Mouse (Mus musculus): ENCODE results near the gene Iqch. TPM values are rescaled to one million over a fixed set of nuclear protein-coding genes. Genes with fewer than 3 reads are reported as not detected.

Iqch gene
- polyA plus RNA-seq, 1 experiment from 2014 or later, result 0.34 TPM

DNA sequence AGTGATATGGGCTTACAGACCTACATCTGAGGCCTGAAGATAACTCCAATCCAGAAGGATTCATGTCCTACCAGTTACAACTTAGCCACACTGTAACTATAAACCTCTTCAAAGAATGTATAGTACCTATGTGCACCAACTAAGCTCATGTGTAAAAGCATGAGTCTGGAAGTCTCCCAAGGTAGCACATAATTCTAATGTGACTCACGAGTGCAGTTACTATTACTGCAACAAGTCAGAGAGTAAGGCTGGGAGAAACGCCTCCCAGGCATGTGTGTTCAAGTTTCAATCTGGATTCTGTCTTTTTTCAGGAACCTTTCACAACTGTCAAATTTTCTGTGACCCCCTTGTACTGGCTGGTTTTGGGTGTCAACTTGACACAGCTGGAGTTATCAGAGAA, 22.2 kb downstream of the Iqch start:
- H3K4me1 ChIP-seq (replicated peaks), result no peaks in the 10 kb centered on the region
- no peaks in the 10 kb centered on the region for H3K9me3 ChIP-seq
- H3K4me3 ChIP-seq, result no peak overlapping the region
- H3K36me3 ChIP-seq, result no peaks in the 10 kb centered on the region
- no peaks in the 10 kb centered on the region for H3K27me3 ChIP-seq
- 89% methylated on average over 2 of the region's 2 CpGs for WGBS
- no peak overlapping the region for H3K9ac ChIP-seq
- no peak overlapping the region for H3K4me2 ChIP-seq
- H3K27ac ChIP-seq, result no peak overlapping the region
- ATAC-seq (ENCODE audit: low FRiP score), result no peak

DNA sequence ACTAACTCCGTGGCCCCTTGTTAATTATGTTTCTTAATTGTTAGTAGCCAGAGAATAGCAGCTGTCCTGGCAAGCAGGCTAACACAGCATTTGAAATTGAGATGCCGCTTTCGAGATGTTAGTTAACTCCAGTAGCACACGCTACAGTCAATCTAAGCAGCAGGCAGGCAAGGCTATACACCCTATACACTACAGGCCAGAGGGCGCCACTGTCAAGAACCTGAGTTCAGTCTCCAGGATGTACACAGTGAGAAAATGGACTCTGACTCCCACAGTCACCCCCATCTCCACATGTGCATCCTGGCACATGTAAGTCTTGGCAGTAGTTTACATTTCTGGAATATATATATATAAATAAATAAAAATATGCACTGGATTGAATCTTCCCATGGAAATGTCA, 22.6 kb downstream of the Iqch start:
- H3K9me3 ChIP-seq, result no peaks in the 10 kb centered on the region
- H3K4me2 ChIP-seq, result no peak overlapping the region
- no peak overlapping the region for H3K4me3 ChIP-seq
- no peak overlapping the region for H3K9ac ChIP-seq
- WGBS, result 88% methylated on average over 5 of the region's 5 CpGs
- no peak for ATAC-seq (ENCODE audit: low FRiP score)
- no peak overlapping the region for H3K27ac ChIP-seq
- H3K36me3 ChIP-seq, result no peaks in the 10 kb centered on the region
- no peaks in the 10 kb centered on the region for H3K4me1 ChIP-seq (replicated peaks)
- no peaks in the 10 kb centered on the region for H3K27me3 ChIP-seq

DNA sequence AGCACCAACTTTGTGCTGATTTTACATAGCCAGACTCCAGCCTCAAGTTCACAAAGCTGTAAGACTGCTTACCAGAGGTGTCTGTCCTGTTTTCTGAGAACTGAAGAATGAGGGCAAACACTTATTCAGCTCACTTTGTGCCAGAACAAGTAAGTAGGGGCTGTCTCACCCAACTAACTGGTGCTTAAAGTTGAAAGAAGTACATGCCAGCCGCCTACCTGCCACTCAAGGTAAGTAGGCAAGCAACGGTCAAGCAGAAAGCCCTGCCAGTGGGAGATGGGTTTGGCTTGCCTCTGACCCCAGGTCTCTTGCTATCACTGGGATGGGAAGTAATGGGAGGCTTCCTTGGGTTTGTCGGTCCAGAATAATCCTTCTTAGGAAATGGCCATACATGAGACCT, 24.8 kb downstream of the Iqch start:
- H3K36me3 ChIP-seq, result no peaks in the 10 kb centered on the region
- H3K27me3 ChIP-seq, result no peaks in the 10 kb centered on the region
- no peak overlapping the region for H3K9ac ChIP-seq
- no peak for ATAC-seq (ENCODE audit: low FRiP score)
- no peak overlapping the region for H3K4me3 ChIP-seq
- no peak overlapping the region for H3K4me2 ChIP-seq
- WGBS, result 94% methylated on average over 3 of the region's 3 CpGs
- no peaks in the 10 kb centered on the region for H3K4me1 ChIP-seq (replicated peaks)
- H3K27ac ChIP-seq, result no peak overlapping the region
- no peaks in the 10 kb centered on the region for H3K9me3 ChIP-seq

DNA sequence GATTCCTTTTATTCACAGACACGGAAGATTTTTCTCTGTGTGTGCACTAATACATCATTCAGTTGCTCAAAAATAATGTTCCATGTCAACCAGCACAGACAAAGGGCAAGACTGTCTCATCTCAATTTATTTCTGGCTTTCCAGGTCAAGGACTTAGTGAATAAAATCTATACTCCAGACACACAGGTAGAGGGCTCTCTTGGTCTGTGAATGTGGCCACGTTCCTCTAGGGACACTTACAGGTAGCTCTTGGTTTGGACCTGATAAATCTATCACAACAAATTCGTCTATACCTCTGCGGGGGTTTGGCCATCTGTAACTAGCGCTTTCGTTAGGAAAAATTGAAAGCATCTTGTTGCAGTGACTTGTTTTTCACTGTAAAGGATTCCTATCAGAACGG, 29.4 kb downstream of the Iqch start:
- no peak for ATAC-seq (ENCODE audit: low FRiP score)
- Histone ChIP-seq H3K4me2 (no peak overlapping the region), H3K9ac (no peak overlapping the region), H3K36me3 (no peaks in the 10 kb centered on the region), H3K9me3 (no peaks in the 10 kb centered on the region), H3K27ac (no peak overlapping the region), H3K4me3 (no peak overlapping the region), H3K27me3 (no peaks in the 10 kb centered on the region), H3K4me1 (replicated peaks) (peaks cover 20% of the 10 kb centered on the region)
- WGBS, result 76% methylated on average over 7 of the region's 7 CpGs

DNA sequence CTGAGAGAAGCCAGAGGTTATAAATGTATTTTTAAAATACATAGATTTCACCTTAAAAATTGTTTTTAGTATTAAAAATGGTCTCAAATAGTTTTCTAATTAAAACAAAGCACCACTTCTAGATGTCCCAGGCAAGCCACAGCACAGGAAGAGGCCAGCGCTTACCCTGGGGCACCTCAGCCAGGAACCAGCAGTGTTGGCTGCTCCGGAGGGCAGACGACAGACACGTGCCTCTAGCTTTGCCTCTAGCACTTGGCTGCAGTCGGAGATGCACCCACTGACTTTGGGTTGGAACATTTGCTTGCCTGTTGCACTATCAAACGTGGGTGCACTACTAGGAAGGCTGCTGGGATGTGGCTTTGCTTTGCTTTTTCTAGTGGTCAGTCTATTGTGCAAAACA, 30.4 kb downstream of the Iqch start:
- Histone ChIP-seq H3K4me2 (no peak overlapping the region), H3K9ac (no peak overlapping the region)
- 35% methylated on average over 6 of the region's 6 CpGs for WGBS

DNA sequence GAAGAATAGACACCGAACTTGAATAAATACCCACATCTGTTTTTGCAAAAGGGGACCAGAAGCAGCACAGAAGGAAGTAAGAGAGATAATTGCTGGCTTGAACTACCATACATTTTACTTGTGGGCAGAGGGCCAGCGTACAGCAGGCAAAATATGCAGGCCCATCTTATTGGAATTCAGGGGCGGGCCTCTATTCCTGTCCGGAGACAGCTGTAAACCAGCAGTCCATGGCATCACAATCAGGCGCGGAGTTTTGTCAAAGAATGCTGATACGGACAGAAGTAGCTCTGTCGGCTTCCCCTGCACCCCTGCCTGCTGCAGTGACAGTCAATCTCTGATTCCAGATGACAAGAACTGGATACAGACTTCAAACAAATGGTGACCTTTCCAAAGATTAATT, 33.5 kb downstream of the Iqch start:
- Histone ChIP-seq H3K4me3 (no peak overlapping the region), H3K27ac (peak overlapping the region; percentile 62; the same call in 1 of the 2 replicates), H3K9me3 (no peaks in the 10 kb centered on the region), H3K4me1 (replicated peaks) (peaks cover 22% of the 10 kb centered on the region), H3K4me2 (peak overlapping the region; percentile 32; the same call in 1 of the 2 replicates), H3K9ac (peak overlapping the region; percentile 29; the same call in 1 of the 2 replicates), H3K27me3 (no peaks in the 10 kb centered on the region), H3K36me3 (no peaks in the 10 kb centered on the region)
- ATAC-seq (ENCODE audit: low FRiP score), result no peak
- WGBS, result 14% methylated on average over 8 of the region's 8 CpGs

More for the DNA sequence above, 30.4 kb downstream of the Iqch start:
- Histone ChIP-seq H3K27ac (no peak overlapping the region), H3K36me3 (no peaks in the 10 kb centered on the region), H3K27me3 (no peaks in the 10 kb centered on the region), H3K4me1 (replicated peaks) (peaks cover 22% of the 10 kb centered on the region), H3K4me3 (no peak overlapping the region), H3K9me3 (no peaks in the 10 kb centered on the region)
- ATAC-seq (ENCODE audit: low FRiP score), result no peak

DNA sequence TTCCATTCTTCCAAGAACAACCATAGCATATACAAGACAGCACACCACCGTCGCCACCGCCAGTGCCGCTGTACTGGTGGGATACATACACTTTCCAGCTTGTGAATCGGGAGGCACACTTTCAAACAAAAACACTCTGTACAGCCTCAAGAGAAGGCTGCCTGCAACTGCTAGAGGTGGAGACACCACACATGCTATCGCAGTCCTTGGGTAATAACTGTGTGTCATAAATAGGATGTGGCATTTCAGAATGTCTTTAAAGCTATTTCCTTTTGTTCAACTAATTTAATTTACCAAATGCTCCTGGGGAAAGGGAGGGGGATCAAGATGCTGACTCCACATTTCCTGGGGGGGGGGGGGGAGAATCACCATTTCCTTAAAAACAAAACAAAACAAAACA, 34.0 kb downstream of the Iqch start:
- Histone ChIP-seq H3K27me3 (no peaks in the 10 kb centered on the region), H3K27ac (peak overlapping the region; percentile 62)

DNA sequence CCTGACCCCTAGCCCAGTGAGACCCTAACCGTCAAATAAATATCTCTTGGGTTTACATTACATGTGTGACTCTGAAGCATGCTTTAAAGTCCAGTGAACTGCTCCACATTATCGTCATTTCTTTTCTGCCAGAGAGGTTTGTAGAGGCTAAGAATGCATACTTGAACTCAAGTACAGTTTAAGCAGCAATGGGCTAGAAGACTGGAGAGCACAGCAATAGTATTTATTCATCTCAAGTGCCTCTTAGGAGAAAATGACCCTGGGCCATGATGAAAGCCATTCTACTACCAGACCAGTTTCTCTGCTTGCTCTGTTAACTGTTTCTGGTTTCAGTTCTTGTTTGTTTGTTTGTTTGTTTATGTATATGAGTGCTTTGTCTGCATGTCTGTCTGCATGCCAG, 38.9 kb downstream of the Iqch start:
- Histone ChIP-seq H3K9ac (no peak overlapping the region), H3K27ac (no peak overlapping the region), H3K9me3 (no peaks in the 10 kb centered on the region), H3K4me2 (no peak overlapping the region), H3K27me3 (0 out of 2 replicates have a peak, but pooled peaks cover 7% of the 10 kb centered on the region), H3K36me3 (no peaks in the 10 kb centered on the region), H3K4me3 (no peak overlapping the region), H3K4me1 (replicated peaks) (peaks cover 12% of the 10 kb centered on the region)
- 97% methylated on average over 2 of the region's 2 CpGs for WGBS
- ATAC-seq (ENCODE audit: low FRiP score), result no peak

More for the DNA sequence above, 34.0 kb downstream of the Iqch start:
- WGBS, result 73% methylated on average over 6 of the region's 6 CpGs
- H3K4me2 ChIP-seq, result no peak overlapping the region
- no peak overlapping the region for H3K9ac ChIP-seq
- ATAC-seq (ENCODE audit: low FRiP score), result no peak
- peaks cover 22% of the 10 kb centered on the region for H3K4me1 ChIP-seq (replicated peaks)
- no peaks in the 10 kb centered on the region for H3K9me3 ChIP-seq
- H3K36me3 ChIP-seq, result no peaks in the 10 kb centered on the region
- H3K4me3 ChIP-seq, result no peak overlapping the region

DNA sequence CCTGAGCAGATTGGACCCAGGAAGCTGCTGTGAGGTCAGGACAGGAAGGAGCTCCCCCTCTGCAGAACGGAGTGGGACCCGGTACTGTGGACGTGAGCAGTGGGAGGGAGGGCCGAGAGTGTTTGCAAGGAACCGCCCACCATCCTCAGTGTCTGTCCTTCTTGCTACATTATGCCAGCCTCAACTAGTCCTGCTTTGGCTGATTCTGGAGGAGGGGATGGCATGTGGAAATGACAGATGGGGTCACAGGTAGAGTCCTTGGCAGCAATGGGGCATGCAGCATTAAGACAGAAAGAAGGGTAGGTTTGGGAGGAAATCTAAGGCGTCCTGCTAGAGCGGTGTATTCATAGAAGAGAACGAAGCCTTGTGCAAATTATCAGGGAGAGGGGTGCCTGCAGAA, 40.4 kb downstream of the Iqch start:
- Histone ChIP-seq H3K27me3 (0 out of 2 replicates have a peak, but pooled peaks cover 7% of the 10 kb centered on the region), H3K4me1 (replicated peaks) (peaks cover 4% of the 10 kb centered on the region; the same call in 1 of the 2 replicates), H3K9ac (peak overlapping the region; percentile 19; the same call in 1 of the 2 replicates), H3K4me3 (no peak overlapping the region), H3K27ac (no peak overlapping the region), H3K36me3 (no peaks in the 10 kb centered on the region), H3K9me3 (no peaks in the 10 kb centered on the region), H3K4me2 (no peak overlapping the region)
- ATAC-seq (ENCODE audit: low FRiP score), result no peak
- 61% methylated on average over 8 of the region's 8 CpGs for WGBS

DNA sequence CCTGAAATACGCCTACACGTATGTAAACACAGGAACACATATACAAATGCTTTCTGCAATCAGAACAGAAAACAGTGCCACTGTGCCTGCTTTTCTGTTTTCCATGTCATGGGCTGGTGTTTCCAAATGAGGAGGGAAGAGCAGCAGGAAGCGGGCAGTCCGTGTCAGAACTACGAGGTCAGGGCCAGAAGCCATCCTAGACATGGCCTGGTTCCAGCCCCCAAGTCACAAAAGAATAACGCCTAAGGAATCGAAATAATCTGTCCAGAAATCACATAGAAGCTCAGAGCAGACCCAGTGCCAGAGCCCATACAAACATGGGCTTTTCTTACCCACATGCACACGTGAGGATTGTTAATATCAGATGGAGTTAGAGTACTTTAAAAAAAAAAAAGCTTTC, 45.4 kb downstream of the Iqch start:
- Histone ChIP-seq H3K27me3 (no peaks in the 10 kb centered on the region), H3K4me1 (replicated peaks) (peaks cover 2% of the 10 kb centered on the region; the same call in 1 of the 2 replicates), H3K4me3 (no peak overlapping the region), H3K36me3 (no peaks in the 10 kb centered on the region), H3K9me3 (no peaks in the 10 kb centered on the region), H3K27ac (no peak overlapping the region), H3K9ac (no peak overlapping the region), H3K4me2 (no peak overlapping the region)
- ATAC-seq (ENCODE audit: low FRiP score), result no peak
- WGBS, result 85% methylated on average over 8 of the region's 8 CpGs

DNA sequence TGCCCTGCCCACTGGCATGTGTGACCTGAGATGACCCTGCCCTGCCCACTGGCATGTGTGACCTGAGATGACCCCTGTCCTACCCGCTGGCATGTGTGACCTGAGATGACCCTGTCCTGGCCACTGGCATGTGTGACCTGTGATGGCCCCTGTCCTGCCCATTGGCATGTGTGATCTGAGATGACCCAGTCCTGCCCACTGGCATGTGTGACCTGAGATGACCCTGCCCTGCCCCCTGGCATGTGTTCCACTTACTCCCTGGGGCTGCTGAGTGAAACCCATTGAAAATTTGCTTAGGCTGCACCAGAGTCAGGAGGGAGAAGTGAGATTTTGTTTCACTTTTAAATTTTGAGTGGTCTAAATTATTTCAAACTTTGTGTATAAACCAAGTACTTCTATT, 46.0 kb downstream of the Iqch start:
- no peak for ATAC-seq (ENCODE audit: low FRiP score)
- no peak overlapping the region for H3K4me3 ChIP-seq
- H3K4me2 ChIP-seq, result no peak overlapping the region
- H3K27ac ChIP-seq, result no peak overlapping the region
- no peaks in the 10 kb centered on the region for H3K36me3 ChIP-seq
- WGBS, result 91% methylated on average over 1 of the region's 1 CpGs
- no peaks in the 10 kb centered on the region for H3K9me3 ChIP-seq
- H3K27me3 ChIP-seq, result no peaks in the 10 kb centered on the region
- no peaks in the 10 kb centered on the region for H3K4me1 ChIP-seq (replicated peaks)
- H3K9ac ChIP-seq, result no peak overlapping the region

DNA sequence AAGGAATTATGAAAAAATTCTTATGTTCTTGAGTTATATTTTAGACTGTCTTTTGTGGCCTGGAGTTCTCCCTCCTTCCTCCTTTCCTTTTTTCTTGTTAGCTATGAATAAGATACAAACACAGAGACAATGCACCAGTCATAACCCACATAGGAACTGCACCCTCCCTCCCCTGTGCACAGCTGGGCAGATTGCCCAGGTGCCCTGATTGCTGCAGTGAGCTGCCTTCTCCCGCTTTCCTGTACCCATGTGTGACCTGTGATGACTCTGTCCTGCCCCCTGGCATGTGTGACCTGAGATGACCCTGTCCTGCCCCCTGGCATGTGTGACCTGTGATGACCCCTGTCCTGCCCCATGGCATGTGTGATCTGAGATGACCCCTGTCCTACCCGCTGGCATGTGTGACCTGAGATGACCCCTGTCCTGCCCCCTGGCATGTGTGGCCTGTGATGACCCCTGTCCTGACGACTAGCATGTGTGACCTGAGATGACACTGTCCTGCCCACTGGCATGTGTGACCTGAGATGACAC, 46.8 kb downstream of the Iqch start:
- no peaks in the 10 kb centered on the region for H3K36me3 ChIP-seq
- 71% methylated on average over 3 of the region's 3 CpGs for WGBS
- H3K27ac ChIP-seq, result no peak overlapping the region
- no peaks in the 10 kb centered on the region for H3K9me3 ChIP-seq
- no peak for ATAC-seq (ENCODE audit: low FRiP score)
- H3K4me1 ChIP-seq (replicated peaks), result no peaks in the 10 kb centered on the region
- H3K9ac ChIP-seq, result no peak overlapping the region
- H3K4me3 ChIP-seq, result no peak overlapping the region
- H3K27me3 ChIP-seq, result no peaks in the 10 kb centered on the region
- no peak overlapping the region for H3K4me2 ChIP-seq

DNA sequence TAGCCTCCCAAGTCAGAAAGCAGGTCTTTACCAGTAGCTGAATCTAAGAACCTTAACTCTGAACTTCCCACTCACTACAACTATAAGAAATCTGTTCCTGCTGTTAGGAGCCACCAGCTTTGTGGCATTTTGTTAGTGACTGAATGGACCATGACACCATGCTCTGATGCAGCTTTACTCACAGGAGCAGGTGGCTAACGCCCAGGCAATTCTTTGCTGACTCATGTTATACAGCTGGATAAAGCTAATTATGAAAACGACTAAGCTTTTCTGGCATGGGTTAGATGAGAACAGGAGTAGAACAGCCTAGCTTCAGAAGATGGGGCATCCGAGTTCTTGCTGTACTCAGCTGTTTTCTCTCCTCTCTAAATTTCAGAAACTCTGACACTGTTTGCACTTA, 48.7 kb downstream of the Iqch start:
- H3K27ac ChIP-seq, result no peak overlapping the region
- no peak overlapping the region for H3K9ac ChIP-seq
- H3K4me1 ChIP-seq (replicated peaks), result no peaks in the 10 kb centered on the region
- no peaks in the 10 kb centered on the region for H3K36me3 ChIP-seq
- no peak for ATAC-seq (ENCODE audit: low FRiP score)
- H3K9me3 ChIP-seq, result no peaks in the 10 kb centered on the region
- WGBS, result 76% methylated on average over 3 of the region's 3 CpGs
- no peaks in the 10 kb centered on the region for H3K27me3 ChIP-seq
- no peak overlapping the region for H3K4me3 ChIP-seq
- H3K4me2 ChIP-seq, result no peak overlapping the region
